Mouse (Mus musculus) embryonic facial prominence, embryonic 11.5 days (tissue): ENCODE results near the gene Adamts7. TPM values are rescaled to one million over a fixed set of nuclear protein-coding genes. Genes with fewer than 3 reads are reported as not detected.

Source experiments
- ATAC-seq: fragments of 200-750 bp; cut with Nextera tagmentation; replicated peaks from 2 replicates; pipeline ENCODE4 v1.8.0; 2017; ENCODE audit warnings: low read depth; ENCODE audit not compliant: insufficient number of reproducible peaks, low FRiP score, low TSS enrichment
- DNase-seq: peaks from one replicate; pipeline ENCODE4 v3.0.0-alpha.2; 2015; ENCODE audit warnings: low spot score
- H3K27ac ChIP-seq: fragments of 300-500 bp; sonication (generic); replicated peaks from 2 replicates; pipeline ENCODE4 v1.5.1; 2014; ENCODE audit warnings: mild to moderate bottlenecking, low read depth, low read length, control low read depth
- H3K27me3 ChIP-seq: fragments of 300-500 bp; sonication (generic); 2 replicates; pipeline ENCODE4 v1.6.1; 2014; ENCODE audit warnings: mild to moderate bottlenecking, low read length, moderate library complexity, mixed read lengths; ENCODE audit not compliant: control insufficient read depth, insufficient read depth
- H3K36me3 ChIP-seq: fragments of 300-500 bp; sonication (generic); replicated peaks from 2 replicates; pipeline ENCODE4 v1.6.1; 2014; ENCODE audit warnings: low read depth, mild to moderate bottlenecking, low read length, moderate library complexity, mixed read lengths; ENCODE audit not compliant: control insufficient read depth, insufficient read depth
- H3K4me1 ChIP-seq: fragments of 300-500 bp; sonication (generic); 2 replicates; pipeline ENCODE4 v1.6.1; 2014; ENCODE audit warnings: low read length, mixed read lengths; ENCODE audit not compliant: control insufficient read depth, insufficient read depth
- H3K4me2 ChIP-seq: fragments of 300-500 bp; sonication (generic); 2 replicates; pipeline ENCODE4 v1.6.1; 2014; ENCODE audit warnings: low read depth, mild to moderate bottlenecking, control low read depth, low read length, moderate library complexity
- H3K4me3 ChIP-seq: fragments of 300-500 bp; sonication (generic); 2 replicates; pipeline ENCODE4 v1.5.1; 2014; ENCODE audit warnings: low read depth, low read length, control low read depth
- H3K9ac ChIP-seq: fragments of 300-500 bp; sonication (generic); replicated peaks from 2 replicates; pipeline ENCODE4 v1.6.1; 2014; ENCODE audit warnings: mild to moderate bottlenecking, control low read depth, low read length
- H3K9me3 ChIP-seq: fragments of 300-500 bp; sonication (generic); replicated peaks from 2 replicates; pipeline ENCODE4 v1.6.1; 2016; ENCODE audit warnings: mild to moderate bottlenecking, low read length, inconsistent platforms, mixed read lengths; ENCODE audit not compliant: control insufficient read depth
- WGBS: fragments of 180-500 bp; shearing (Covaris S2); extraction: QIAGEN DNeasy Blood & Tissue Kit; methylation state at CpG from one replicate; pipeline ENCODE4 v1.1.7; 2014; 5-methylcytosine and 5-hydroxymethylcytosine counted together
- polyA plus RNA-seq: library from polyadenylated mRNA; unstranded; fragments of >200 nt; fragmentation: Nextera tagmentation; extraction: Ambion mirVana; gene quantifications from 2 replicates; pipeline ENCODE4 v1.2.1, GENCODE M21; 2014

Gene Adamts7
- polyA plus RNA-seq, 1 experiment from 2014 or later: 8.4 TPM

DNA sequence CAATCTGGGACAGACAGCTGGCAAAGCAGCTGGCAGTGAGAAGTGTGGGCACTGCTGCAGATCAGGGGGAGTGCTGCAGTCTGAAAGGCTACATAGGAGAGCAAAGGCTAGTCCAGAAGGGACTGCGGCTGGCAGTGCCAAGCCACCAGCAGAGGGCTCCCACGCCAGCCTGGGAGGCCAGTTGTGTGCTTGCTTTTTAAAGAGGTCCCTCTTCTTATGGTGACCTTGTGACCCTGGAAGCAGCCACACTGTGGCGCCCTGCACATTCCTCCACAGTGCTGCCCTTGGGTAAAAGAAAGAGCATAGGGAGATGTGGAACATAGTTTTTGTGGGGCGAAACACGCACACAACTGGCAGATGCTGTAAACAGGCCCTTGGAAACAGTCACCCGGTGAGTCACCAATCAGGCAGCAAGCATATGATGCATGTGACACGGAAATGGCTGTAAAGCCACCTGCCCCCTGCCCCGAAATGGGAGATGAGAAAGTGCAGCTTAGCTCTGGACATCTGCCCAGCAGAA, 41.6 kb downstream of the Adamts7 start:
- no peak for DNase-seq
- no peak overlapping the region for H3K4me2 ChIP-seq
- no peak overlapping the region for H3K27ac ChIP-seq
- H3K4me3 ChIP-seq: no peak overlapping the region
- ATAC-seq: no peak
- H3K27me3 ChIP-seq: no peaks in the 10 kb centered on the region
- no peaks in the 10 kb centered on the region; the same call in 1 of the 2 replicates for H3K36me3 ChIP-seq
- 67% methylated on average over 8 of the region's 8 CpGs for WGBS
- no peaks in the 10 kb centered on the region for H3K9me3 ChIP-seq
- H3K4me1 ChIP-seq: no peaks in the 10 kb centered on the region
- H3K9ac ChIP-seq: no peak overlapping the region

GRCm38 (mm10) chr9:90206500-90206899, 43.6 kb downstream of the Adamts7 start:
- WGBS: 53% methylated on average over 2 of the region's 2 CpGs
- Histone ChIP-seq H3K27ac (no peak overlapping the region), H3K4me2 (no peak overlapping the region), H3K4me1 (no peaks in the 10 kb centered on the region), H3K4me3 (no peak overlapping the region), H3K9ac (no peak overlapping the region), H3K27me3 (no peaks in the 10 kb centered on the region), H3K9me3 (no peaks in the 10 kb centered on the region), H3K36me3 (no peaks in the 10 kb centered on the region)
- DNase-seq (peak; percentile 78), ATAC-seq (no peak)

DNA sequence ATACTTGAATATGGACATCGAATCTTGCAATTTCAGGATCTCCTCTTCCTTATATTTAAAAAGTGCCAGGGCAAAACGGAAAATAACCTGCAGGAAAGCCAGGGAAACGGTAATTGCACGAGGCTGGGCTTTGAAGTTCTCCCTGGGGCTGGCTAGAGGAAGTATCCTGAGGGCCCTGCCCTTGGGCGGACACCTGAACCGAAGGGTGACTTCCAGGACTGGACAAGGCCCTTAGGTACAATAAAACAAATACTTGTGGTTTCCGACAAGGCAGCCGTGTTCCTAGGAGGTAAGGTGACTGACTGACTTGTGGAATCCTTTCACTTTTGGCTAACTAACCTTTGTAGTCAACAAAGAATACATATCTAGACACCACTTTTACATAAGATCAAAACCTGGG, 44.9 kb downstream of the Adamts7 start:
- WGBS: 85% methylated on average over 8 of the region's 8 CpGs

GRCm38 (mm10) chr9:90208655-90209054, 45.8 kb downstream of the Adamts7 start:
- no peaks in the 10 kb centered on the region for H3K27me3 ChIP-seq
- H3K27ac ChIP-seq: no peak overlapping the region
- ATAC-seq: no peak
- H3K9me3 ChIP-seq: no peaks in the 10 kb centered on the region
- H3K9ac ChIP-seq: no peak overlapping the region
- H3K4me3 ChIP-seq: no peak overlapping the region
- DNase-seq: no peak
- H3K4me1 ChIP-seq: no peaks in the 10 kb centered on the region
- H3K36me3 ChIP-seq: no peaks in the 10 kb centered on the region
- WGBS: 84% methylated on average over 6 of the region's 6 CpGs
- H3K4me2 ChIP-seq: no peak overlapping the region

More for the DNA sequence above, 44.9 kb downstream of the Adamts7 start:
- ATAC-seq (no peak), DNase-seq (no peak)
- no peaks in the 10 kb centered on the region for H3K9me3 ChIP-seq
- H3K4me3 ChIP-seq: no peak overlapping the region
- no peak overlapping the region for H3K4me2 ChIP-seq
- no peaks in the 10 kb centered on the region for H3K36me3 ChIP-seq
- H3K27me3 ChIP-seq: no peaks in the 10 kb centered on the region
- no peak overlapping the region for H3K27ac ChIP-seq
- H3K9ac ChIP-seq: no peak overlapping the region
- no peaks in the 10 kb centered on the region for H3K4me1 ChIP-seq

GRCm38 (mm10) chr9:90213127-90213526, 50.3 kb downstream of the Adamts7 start:
- no peak for ATAC-seq

GRCm38 (mm10) chr9:90216259-90217001, 53.6 kb downstream of the Adamts7 start:
- Histone ChIP-seq H3K4me2 (no peak overlapping the region), H3K27ac (no peak overlapping the region), H3K9me3 (no peaks in the 10 kb centered on the region), H3K9ac (no peak overlapping the region), H3K27me3 (no peaks in the 10 kb centered on the region), H3K4me3 (no peak overlapping the region), H3K4me1 (no peaks in the 10 kb centered on the region), H3K36me3 (no peaks in the 10 kb centered on the region)
- WGBS: 80% methylated on average over 11 of the region's 11 CpGs
- ATAC-seq (no peak), DNase-seq (no peak)

More at GRCm38 (mm10) chr9:90213127-90213526, 50.3 kb downstream of the Adamts7 start:
- no peaks in the 10 kb centered on the region for H3K27me3 ChIP-seq
- no peak overlapping the region for H3K4me3 ChIP-seq
- DNase-seq: no peak
- H3K36me3 ChIP-seq: no peaks in the 10 kb centered on the region
- no peaks in the 10 kb centered on the region for H3K9me3 ChIP-seq
- H3K27ac ChIP-seq: no peak overlapping the region
- 89% methylated on average over 3 of the region's 3 CpGs for WGBS
- H3K4me1 ChIP-seq: no peaks in the 10 kb centered on the region
- H3K9ac ChIP-seq: no peak overlapping the region
- no peak overlapping the region for H3K4me2 ChIP-seq

DNA sequence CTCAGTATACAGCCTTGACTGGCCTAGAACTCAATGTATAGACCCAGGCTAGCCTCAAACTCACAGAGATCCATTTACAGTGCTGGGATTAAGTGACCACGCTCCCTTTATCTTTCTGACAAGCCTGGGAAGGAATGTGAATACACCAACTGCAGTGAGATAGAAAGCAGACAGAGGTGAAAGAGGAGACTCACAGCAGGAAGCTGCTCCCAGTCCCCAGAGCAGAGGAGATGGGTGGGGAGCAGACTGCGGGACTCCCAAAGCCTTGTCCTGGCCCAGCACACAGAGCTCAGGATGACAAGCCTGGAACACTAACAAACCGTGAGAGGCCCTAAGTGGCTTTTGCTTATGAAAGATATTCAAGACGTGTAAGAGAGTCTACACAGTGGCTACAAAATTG, 54.6 kb downstream of the Adamts7 start:
- DNase-seq: no peak
- 58% methylated on average over 4 of the region's 4 CpGs for WGBS
- ATAC-seq: no peak
- no peaks in the 10 kb centered on the region for H3K9me3 ChIP-seq
- H3K4me1 ChIP-seq: no peaks in the 10 kb centered on the region
- H3K36me3 ChIP-seq: no peaks in the 10 kb centered on the region
- no peak overlapping the region for H3K4me3 ChIP-seq
- no peaks in the 10 kb centered on the region for H3K27me3 ChIP-seq
- no peak overlapping the region for H3K4me2 ChIP-seq
- no peak overlapping the region for H3K9ac ChIP-seq
- H3K27ac ChIP-seq: no peak overlapping the region

DNA sequence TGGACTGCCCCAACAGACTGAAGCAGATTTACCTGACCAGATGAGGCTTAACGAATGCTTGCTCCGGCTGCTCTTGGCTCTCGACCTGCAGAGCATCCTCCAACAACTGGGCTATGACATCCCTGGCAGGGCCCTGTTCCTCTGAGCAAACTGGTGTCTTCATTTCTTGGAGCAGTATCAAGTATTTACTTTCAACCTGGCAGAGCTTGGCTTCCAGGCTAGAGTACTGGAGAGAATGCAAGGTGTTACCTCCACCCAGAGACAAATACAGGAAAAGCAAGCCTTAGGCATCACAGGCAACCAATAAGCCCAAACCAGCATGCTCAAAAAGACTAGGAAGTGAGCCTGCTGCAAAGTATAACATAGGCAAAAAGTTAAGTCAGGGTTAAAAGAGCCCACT, 59.4 kb downstream of the Adamts7 start:
- no peaks in the 10 kb centered on the region for H3K4me1 ChIP-seq
- no peaks in the 10 kb centered on the region for H3K9me3 ChIP-seq
- ATAC-seq (no peak), DNase-seq (no peak)
- H3K36me3 ChIP-seq: no peaks in the 10 kb centered on the region
- H3K4me2 ChIP-seq: no peak overlapping the region
- no peak overlapping the region for H3K9ac ChIP-seq
- H3K27me3 ChIP-seq: no peaks in the 10 kb centered on the region
- 85% methylated on average over 3 of the region's 3 CpGs for WGBS
- H3K4me3 ChIP-seq: no peak overlapping the region
- H3K27ac ChIP-seq: no peak overlapping the region
